Mouse (Mus musculus) thymus, postnatal 10 days (tissue): ENCODE data around the gene Itgb1bp1.

Experiments
- DNase-seq, 2 experiments: peaks; one replicate each; pipeline ENCODE4 v3.0.0; 2021; ENCODE audit warnings: low spot score in 2 of 2

Gene Itgb1bp1

DNA sequence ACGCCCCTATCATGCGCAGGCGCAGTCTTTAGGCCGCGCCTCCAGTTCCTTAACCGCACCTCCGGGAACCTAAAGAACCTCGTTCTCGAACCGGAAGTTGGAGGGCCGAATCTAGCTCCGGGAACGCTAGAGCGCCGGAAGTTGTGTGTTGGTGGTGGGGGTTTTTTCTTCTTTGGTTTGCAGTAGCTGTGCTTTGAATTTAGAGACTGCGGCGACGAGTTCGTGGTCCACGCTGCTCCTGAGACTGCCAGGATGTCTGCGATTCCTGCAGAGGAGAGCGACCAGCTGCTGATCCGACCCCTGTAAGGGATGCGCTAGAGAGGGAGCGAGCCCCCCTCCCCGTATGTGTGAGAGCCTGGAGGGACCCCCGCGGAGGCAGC, at the start of gene Itgb1bp1:
Gene Itgb1bp1, minus strand, starts transcription at position 42 of the 380 bp plus-strand sequence.
- DNase-seq: peak; percentile 97 to 98

DNA sequence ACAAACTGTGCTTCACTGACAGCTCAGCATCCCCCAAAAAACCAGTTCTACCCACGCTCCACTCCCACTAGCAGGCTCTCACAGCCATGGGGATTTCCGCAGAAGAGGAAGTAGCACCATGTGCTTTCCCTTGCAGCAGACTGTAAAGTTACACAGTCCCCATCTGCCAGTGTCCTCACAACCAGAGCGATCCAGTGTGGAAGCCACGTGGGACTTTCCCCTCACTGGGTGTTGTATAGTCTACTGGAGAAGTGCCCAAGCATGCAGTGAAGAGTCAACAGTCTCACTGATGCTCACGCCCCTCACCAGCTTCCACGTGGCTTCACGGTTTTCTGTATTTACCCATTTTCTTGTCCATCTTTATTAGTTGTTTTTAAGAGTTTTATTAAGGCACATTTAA, 49.8 kb upstream of the Itgb1bp1 start:
- DNase-seq: no peak

DNA sequence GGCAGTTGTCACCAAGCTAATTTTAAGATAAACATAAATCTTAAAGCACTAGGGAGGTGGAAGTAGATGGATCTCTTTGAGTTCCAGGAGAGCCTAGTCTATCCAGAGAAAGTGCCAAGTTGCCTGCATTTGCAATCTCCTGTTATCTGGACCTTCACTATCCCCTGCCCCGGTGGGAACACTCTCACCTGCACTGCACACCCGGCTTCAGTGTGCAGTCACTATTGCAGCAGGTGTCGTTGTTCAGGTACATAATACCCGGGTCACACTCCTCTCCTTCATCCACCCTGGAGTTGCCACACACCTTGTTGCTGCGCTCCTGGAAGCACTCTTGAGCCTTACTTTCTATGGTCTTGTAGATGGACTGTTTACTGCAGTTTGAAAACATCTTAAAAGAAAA, 47.7 kb upstream of the Itgb1bp1 start:
- DNase-seq: no peak

DNA sequence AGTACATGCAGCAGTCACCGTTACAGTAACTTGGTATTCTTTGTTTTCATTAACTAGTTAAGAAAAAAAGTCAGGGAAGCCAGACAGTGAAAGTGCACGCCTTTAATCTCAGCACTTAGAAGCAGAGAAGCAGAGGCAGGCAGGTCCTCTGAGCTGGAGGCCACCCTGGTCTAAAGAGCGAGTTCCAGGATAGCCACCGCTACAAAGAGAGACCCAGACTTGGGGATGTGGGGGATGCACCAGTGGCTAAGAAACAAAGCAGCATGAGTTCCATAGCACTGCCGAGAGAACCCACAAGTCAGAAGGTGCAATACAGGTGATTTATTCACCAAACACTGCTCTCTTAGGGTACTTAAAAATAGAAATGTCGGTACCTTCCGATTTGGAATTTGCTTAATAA, 46.9 kb upstream of the Itgb1bp1 start:
- no peak for DNase-seq

DNA sequence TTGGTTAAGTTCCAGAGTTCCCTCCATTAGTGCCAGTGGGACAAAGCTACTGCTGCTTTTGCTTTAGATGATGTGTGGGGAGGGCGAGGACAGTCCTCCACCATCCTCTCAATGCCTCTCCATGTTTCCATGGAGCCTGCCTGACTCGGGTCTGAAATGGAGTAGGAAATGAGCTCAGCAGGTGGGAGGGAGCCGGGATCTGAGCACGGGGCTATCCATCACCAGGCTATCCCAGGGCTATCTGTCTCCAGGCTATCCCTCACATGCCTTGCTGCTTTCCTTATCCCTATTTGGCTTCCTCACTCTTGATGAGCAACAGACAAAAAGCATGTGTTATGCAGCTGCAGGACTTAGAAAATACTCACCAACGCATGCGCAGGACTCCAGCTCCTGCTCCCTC, 45.6 kb upstream of the Itgb1bp1 start:
- no peak for DNase-seq

DNA sequence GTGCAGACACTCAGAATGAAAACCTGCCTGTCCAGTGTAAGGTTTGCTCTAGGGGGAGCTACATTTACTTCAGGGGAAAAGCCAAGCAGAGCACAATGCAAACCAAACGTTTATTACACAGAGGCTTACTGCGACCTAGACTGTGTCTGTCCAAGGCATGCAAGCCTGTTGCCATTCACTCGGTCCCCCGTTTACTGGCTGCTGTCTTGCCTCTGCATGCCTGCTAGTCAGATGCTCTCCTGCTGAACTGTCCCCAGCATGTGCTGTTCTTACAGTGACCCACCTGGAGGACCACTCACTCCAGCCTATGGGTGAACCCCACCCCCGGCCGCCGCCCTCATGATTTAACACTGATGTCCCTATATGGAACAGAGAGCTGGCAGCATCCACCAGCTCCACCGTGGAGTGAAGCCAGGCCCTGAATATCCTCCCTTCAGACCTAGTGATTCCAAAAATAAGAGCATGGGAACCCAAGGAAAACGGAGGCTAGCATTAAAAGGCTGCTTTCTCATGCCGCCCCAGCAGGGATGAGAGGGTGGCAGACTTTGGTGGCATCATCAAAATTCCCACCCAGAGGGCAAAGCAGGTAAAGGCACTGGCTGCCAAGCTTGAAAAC, 45.0 kb upstream of the Itgb1bp1 start:
- no peak for DNase-seq

DNA sequence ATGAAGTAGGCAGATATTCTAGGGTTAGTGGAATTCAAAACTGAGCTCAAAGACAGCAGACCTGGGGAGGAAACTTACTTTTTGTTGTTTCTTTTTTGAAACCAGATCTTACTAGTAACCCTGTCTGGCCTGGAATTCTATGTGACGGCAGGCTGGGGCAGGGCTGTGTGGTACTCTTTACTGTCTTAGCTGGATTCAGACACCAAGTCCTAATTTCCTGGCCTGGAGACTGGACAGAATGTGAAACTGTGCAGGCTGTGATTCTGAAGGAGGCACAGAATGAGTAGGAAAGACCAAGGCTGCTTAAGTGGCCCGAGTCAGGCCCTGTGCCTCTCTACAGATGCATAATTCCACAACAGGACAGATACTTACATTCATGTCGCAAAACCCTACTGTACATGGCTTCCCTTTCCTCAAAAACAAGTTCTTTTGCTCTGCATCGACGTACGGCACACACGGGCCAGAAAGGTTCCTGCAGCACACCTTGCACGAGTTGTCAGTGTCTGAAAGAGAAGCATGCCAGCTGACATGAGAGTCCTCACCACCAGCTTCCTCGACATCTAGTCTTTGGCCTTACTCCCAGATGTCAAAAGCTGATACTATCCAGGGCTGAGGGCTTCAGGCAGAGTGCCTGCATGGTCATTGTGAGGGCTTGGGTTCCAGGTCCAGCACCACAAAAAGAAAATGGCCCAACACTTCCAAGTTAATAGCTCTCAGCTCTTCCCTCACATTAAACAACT, 43.7 kb upstream of the Itgb1bp1 start:
- DNase-seq: no peak

DNA sequence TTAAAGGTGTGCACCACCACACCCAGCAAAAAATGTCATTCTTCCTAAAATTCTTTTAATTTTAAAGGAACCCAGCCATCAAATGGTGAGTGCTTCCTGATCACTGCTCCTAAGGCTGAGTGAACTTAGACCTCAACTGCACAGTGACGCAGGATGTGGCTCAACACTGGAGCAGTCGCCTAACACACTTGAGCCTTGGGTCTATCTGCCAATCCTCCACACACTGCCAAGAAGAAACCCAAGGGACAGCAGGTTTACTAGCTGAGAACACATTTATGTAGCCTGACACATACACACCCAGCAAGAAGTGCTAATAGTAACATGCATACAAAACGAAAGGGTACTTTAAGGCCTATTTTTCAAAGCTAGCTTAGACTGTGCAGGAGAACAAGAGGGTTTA, 40.2 kb upstream of the Itgb1bp1 start:
- DNase-seq: no peak

DNA sequence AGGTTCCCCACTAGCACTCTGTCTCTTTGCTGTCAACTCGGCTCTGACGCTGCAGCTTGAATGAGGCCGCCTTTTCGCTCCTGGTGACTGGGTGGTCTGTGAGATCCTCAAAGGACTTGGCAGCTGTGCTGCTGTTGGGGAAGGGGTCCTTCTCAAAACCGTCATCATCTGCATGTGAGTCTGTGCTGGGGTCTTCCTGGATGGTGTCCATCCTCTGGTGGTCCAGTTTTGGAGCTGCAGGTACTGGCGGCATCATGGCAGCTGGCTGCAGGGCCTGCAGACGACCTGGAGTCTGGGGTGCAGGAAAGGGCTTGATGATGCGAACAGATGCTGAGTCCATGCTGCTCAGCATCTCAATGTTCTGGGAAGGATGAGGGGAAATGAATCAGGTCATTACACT, 39.2 kb upstream of the Itgb1bp1 start:
- no peak for DNase-seq

DNA sequence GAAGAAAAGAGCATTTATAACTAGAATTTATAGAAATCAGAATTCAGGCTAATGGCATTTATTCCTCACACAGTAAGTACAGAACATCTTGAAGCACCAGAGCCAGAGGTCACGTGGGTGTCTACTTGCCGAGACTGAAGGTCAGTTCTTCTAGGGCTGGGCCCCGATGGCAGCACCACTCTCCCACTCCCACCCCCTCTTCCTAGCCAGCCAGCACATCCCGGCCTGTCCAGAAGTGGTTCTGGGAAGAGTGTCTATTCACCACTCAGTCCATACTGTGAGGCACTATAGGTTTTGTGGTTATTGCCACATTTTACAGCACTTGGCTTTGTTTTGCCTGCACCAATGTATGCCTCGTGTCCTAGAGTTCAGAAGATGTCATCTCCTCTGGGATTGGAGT, 38.0 kb upstream of the Itgb1bp1 start:
- no peak for DNase-seq

DNA sequence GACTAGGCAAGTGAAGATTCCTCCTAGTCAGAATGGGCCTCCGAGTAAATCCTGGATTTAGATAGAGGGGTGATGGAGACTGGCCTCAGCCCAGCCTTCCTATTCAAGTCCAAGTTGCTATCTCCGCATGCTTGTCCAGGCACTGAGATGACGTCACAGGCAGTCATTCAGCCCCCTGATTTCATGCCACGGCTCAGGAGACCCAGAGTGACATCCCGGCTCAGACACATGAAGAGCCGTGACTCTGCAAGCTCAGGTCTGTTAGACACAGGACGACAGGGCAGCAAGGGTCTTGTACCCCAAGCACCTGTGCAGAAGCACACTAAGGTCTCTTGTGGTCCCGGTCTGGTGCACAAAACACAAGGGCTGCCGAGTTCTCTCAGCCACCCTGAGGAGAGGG, 36.8 kb upstream of the Itgb1bp1 start:
- DNase-seq: no peak

DNA sequence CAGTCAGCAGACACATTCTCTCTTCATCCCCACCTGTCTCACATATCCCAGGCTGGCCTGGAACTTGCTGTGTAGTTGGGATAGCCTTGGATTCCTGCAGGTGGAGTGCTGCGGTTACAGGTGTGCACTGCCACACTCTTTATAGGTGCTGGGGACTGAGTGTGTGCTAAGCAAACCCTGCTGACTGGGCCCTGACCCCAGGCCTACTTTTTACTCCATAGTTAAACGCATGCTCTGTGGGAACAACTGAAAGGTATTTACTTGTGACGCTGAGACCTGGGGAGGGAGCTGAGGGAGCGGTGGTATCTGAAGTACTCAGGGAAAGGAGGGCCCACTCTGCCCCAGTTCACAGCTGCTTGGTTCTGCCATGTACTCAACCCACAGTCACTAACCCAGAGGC, 36.2 kb upstream of the Itgb1bp1 start:
- DNase-seq: no peak

DNA sequence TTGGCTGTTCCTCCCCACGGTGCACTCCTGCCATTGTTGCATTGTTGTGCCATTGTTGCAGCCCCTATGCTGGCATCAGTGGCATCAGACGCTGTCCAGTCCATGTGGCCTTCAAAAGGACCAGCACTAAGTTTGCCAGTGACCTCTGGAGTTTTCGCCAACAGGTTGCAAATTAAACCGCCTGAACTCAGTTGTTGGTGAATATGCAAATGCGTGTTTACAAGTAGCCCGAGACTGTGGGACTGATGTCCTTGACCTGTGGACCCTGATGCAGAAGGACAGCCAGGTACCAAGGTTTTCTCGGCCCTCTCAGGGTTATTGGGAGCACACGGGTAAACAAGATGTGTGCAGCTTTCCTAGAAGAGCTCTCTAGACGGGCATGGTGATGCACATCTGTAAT, 35.1 kb upstream of the Itgb1bp1 start:
- DNase-seq: no peak

DNA sequence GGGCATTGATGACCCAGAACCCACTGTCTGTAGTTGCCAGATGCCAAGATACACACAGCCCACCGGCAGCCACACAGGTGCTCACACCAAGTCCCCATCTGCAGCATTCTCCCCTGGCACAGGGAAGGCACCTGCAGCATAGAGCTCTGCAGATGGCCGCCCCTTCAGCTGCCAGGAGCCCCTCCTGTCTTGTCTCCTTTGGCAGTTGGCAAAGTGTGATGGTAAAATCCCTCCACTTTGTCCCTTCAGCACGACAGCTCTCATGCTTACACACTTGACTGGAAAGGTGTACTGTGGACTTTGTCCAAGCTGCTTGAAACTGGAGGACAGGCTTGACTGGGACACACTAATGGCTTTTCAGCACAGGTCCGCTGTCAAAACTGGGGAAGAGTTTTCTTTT, 34.2 kb upstream of the Itgb1bp1 start:
- no peak for DNase-seq

DNA sequence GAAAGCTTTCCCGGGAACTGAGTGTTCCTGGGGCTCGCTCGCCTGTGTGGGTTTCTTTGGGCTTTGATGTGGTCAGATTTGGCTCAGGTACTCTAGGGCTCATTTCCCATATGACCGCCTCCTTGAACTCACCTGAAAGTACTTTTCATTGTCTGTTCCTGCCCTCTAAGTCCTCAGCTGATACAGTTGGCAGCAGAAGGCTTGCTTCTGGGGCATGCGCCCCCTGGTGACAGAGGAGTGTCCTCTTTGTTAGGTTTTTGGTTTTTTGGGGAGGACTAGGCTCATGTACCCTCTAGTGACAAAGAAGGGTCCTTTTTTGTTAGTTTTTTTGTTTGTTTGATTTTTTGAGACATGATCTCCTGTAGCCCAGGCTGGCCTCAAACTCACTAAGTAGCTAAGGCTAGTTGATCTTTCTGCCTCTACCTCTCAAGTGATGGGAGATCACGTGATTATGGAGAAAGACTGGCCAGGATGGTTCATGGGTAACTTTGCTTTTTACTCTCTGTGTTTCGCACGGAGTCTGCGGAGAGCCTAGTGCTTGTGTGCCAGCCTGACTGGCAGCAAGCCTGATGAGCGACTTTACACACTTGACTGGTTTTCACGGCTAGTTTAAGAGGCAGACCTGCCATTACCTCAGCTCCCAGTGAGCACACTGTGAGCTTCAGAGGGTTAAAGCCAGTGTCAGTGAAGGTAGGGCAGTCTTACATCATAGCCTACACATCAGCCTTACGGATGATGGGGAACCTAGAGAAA, 32.2 kb upstream of the Itgb1bp1 start:
- DNase-seq: peak; percentile 72 to 87

DNA sequence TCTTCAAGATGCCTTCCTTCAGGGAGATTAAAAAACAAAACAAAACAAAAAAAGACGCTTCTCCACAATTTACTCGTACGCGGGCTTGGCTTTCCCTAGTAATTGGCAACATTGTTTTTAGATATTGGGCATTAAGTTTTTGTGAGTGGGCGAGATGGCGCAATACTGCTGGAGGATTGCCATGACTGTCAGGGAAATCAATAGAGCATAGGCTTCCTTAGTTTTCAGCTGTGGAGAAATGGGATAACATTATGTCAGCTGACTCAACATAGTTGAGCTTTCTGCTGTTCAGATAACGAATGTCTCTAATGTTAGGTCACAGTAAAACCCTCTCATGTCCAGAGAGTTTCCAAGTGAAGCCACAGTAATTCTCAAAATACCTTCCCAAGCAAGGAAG, 30.8 kb upstream of the Itgb1bp1 start:
- DNase-seq: no peak

DNA sequence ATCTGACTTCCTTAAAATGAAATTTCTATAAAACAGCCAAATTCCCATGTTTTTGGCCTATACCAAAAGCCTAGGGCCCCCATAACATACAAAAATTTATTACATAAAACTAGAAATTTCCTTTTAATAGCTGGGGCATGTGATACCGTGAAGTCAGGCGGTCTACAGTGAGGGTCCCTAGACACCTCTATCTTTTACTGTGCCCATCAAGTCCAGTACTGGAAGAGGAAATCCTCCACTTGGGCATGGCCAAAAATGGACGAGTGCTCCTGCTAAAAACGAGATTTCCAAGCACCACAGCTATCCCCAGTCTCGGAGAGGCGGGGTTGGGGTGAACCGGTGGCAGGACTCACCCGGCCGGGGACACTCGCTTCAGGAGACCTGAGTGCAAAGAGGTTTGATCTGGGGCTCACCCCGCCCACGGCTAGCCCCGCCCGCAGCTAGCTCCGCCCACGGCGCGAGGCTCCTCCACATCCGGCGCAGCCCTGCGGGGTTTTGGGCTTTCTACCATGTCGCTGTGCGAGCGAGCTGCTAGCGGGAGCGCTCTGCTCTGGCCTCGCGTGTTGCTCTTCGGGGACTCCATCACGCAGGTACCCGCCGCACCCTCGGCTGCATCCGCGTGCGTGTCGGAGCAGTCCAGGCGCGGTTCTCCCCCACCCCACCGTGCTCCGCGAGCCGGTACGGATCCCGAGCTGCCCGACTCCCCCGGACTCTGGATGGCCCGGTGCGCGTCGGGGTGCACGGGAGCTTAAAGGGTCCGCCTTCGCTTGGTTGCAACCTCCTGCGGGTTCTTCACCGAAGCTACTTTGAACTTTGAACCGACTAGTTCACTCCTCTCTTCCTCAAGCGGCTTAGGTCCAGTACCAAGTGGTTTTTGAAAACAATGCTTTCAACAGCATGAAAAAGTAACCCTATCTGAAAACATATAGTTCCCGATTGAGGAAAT, 30.1 kb upstream of the Itgb1bp1 start, which contains the start of gene Iah1:
Gene Iah1, plus strand, starts transcription at position 467 of the 946 bp plus-strand sequence.
- peak; percentile 83 to 90 for DNase-seq

DNA sequence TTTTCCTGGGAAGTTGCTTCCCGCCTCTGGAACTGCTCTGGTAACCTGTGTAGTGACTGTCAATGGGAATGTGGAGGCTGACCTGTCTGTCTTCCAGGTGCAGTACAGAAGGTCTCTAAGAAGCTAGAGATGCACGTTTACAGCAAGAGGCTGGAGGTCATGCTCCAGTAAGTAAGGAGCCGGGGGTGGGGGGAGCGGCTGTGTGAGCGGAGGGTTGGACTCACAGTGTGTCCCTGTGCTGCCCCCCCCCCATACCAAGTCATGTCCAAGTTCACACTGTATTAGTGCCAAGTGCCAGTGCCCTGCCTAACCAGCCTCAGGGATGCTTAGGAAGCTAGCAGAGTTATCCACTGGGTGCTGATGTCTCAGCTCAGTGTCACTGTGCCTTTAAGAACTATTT, 26.1 kb upstream of the Itgb1bp1 start:
- DNase-seq: no peak

DNA sequence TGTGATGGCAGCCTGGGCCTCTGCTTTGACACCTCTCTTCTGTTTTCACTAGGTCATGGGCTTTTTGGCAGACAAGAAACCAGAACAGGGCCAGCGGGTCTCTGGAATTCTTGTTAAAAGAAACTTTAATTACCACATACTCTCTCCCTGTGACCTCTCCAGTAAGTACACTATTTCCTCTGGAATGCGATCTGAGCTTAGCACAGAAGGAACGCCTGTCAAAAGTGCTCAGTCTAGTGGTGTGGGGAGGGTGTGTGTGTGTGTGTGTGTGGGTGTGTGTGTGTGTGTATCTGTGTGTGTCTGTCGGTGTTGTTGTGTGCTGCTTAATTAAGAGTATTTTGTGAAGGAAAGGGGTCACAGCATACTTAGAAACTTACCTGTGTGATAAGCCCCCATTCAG, 20.6 kb upstream of the Itgb1bp1 start:
- DNase-seq: no peak

DNA sequence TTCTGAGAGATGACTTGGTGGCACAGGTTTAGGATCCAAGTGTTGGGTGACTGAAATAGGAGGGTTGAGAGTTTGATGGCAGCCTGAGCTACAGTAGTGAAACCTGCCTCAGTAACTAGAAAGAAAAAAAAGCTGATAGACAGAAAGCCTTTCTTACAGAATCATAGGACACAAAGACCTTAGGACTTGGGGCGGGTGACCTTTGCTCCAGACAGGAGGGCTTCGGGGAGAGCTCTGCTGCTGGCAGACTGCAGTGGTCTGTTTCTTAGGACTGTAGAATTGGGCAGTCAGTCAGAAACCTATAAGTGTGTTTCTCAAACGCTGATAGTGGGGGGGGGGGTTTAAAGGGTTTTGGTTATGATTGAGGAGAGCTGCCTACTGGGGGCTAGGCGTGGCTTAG, 19.7 kb upstream of the Itgb1bp1 start:
- DNase-seq: no peak

DNA sequence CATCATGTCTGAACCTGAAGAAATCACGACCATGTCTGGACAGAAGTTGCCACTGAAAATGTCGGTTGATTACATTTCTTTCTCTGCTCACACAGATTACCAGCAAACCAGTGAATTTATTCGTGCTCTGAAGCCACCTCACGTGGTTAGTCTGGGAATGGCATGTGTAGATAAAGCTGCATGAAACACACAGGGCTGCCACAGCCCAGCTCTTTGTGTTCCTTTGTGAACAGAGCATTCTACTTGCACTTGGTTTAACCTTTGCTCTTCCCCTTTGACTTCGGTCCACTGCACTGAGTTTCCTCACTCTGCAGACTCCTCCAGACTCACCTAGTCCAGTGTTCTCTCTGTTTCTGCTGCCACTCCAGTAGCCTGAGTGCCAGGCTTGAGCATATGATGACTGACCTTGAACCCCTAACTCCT, 16.3 kb upstream of the Itgb1bp1 start:
- DNase-seq: no peak

DNA sequence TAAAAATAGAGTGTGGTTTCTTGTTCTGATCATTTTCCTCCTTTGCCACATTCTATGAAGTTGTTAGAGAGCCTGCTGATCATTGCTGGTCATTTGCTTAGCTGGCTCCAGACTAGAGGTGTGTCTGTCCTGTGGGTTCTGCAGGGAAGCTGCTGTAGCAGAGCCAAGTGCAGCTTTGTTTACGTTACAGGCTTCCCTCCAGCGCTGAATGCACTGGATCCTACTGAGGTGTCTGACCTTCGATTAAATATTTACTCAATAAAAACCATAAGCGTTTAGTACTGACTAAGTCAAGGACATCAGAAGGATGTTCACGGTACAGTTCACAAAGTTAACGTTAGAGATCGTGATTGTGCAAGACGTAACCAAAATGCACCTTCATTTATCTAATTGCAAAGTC, 15.8 kb upstream of the Itgb1bp1 start:
- no peak for DNase-seq
